Mouse (Mus musculus) bone marrow macrophage, adult 2 months (primary cell): Measurements from ENCODE around the gene Ccdc22. TPM values are rescaled to one million over a fixed set of nuclear protein-coding genes. Genes with fewer than 3 reads are reported as not detected.
A peak's percentile ranks its signal among the peaks of the same experiment; 100 is the strongest.

Experiments used
- H3K27ac ChIP-seq: 2 replicates; pipeline ENCODE4 v1.5.1; 2012; ENCODE audit warnings: low read depth, low read length; ENCODE audit not compliant: insufficient read depth
- H3K4me1 ChIP-seq: 2 replicates; pipeline ENCODE4 v1.6.1; 2012; ENCODE audit warnings: low read length; ENCODE audit not compliant: control insufficient read depth, insufficient read depth
- H3K4me3 ChIP-seq: 2 replicates; pipeline ENCODE4 v1.5.1; 2012; ENCODE audit warnings: mild to moderate bottlenecking, low read length, moderate library complexity; ENCODE audit not compliant: insufficient read depth
- CTCF ChIP-seq: IDR thresholded peaks from 2 replicates; pipeline ENCODE4 v1.5.1; 2012; ENCODE audit warnings: low read depth, mild to moderate bottlenecking, low read length, moderate library complexity
- POLR2A ChIP-seq: IDR thresholded peaks from 2 replicates; pipeline ENCODE4 v1.6.1; 2012; ENCODE audit warnings: mild to moderate bottlenecking, low read depth, low read length, borderline replicate concordance
- polyA plus RNA-seq: library from polyadenylated mRNA; stranded (reverse); fragments of >200 nt; gene quantifications from 2 replicates; pipeline ENCODE4 v1.2.4, GENCODE M21; 2012; ENCODE audit not compliant: missing spikeins, insufficient read depth, insufficient read length

Ccdc22 gene
- polyA plus RNA-seq, 1 experiment: 35.0 TPM

DNA sequence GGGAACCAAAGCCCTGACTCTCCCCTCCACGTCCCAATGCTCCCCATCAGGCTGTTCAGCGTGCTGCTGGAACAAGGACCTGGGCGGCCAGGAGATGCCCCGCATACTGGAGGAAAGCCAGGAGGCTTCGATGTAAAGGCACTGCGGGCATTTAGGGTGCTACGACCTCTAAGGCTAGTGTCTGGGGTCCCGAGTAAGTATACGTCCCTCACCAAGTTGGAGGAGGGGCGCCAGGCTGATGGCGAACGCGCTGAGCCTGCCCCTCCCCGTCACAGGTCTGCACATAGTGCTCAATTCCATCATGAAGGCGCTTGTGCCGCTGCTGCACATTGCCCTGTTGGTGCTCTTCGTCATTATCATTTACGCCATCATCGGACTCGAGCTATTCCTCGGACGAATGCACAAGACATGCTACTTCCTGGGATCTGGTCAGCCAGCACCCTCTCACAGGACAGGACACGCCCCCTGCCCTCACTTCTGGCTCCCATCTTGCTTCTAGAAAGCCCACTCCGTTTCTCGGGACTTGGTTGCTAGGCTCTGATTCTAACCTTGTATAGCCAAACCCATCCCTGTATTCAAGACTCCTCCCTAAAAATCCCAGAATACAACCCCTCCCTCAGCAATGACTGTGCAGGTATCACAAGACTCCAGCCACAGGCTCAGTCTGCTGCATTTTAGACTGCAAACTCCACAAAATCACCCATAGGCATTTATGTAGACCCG, 5.4 kb upstream of the Ccdc22 start:
- peaks cover 4% of the 10 kb centered on the region; the same call in 1 of the 2 replicates for H3K4me1 ChIP-seq
- no peak overlapping the region for H3K27ac ChIP-seq
- peak overlapping the region; percentile 44 for H3K4me3 ChIP-seq
- TF ChIP-seq POLR2A (no peak), CTCF (no peak)

DNA sequence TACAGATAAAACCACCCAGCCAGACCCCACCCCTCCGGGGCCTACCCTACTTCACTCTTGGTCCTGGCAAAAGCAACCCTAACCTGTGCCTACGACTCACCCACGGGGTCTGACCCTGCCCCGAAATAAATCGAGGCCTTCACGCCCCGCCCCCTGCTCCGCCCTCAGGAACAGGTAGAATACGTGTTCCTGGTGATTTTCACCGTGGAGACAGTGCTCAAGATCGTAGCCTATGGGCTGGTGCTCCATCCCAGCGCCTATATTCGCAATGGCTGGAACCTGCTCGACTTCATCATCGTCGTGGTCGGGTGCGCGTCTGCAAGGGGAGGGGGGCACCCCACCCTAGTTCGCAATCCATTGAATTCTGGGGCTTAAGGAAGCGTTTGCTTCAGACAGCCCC, 4.7 kb upstream of the Ccdc22 start:
- Histone ChIP-seq H3K27ac (no peak overlapping the region), H3K4me1 (peaks cover 6% of the 10 kb centered on the region; the same call in 1 of the 2 replicates), H3K4me3 (no peak overlapping the region; the same call in 1 of the 2 replicates)
- TF ChIP-seq CTCF: no peak
- no peak for TF ChIP-seq POLR2A

- H3K4me3 ChIP-seq: no peak within 1 kb of the TSS
- no peak for TF ChIP-seq POLR2A
- TF ChIP-seq CTCF: no peak
- peaks cover 10% of the 10 kb centered on the region for H3K4me1 ChIP-seq
- H3K27ac ChIP-seq: no peak within 1 kb of the TSS
Observed at GRCm38 (mm10) chrX:7606783-7607182, 1.5 kb upstream of the Ccdc22 start, which contains the start of gene Cacna1f. Cacna1f (plus strand) TSS chrX:7607083.

- Histone ChIP-seq H3K4me3 (no peak overlapping the region; the same call in 1 of the 2 replicates), H3K27ac (no peak overlapping the region), H3K4me1 (peaks cover 7% of the 10 kb centered on the region)
- no peak for TF ChIP-seq CTCF
- no peak for TF ChIP-seq POLR2A
Observed at GRCm38 (mm10) chrX:7605575-7605941, 241 bp upstream of the Ccdc22 start.

DNA sequence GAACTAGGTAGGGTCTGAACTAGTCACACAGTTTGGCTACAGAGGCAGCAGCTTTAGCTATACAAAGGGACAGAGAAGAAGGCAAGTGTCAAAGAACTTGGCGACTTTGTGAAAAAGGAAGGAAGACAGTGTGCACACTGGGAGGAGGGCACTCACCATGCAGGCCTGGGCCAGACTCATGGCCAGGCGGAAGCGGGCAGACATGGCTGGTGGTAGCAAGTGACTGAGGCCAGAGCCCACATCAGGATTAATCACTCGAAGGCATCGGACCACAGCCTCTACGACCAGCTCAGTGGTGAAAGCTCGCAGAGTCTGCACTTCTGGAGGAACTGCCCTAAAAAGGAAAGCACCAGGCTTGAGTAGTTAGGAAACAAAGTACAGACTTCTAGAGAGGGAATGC, 1.3 kb downstream of the Ccdc22 start:
- H3K27ac ChIP-seq: peak overlapping the region; percentile 54

GRCm38 (mm10) chrX:7595371-7595770, 9.9 kb downstream of the Ccdc22 start:
- TF ChIP-seq POLR2A (no peak), CTCF (no peak)
- no peak overlapping the region for H3K27ac ChIP-seq
- H3K4me1 ChIP-seq: no peaks in the 10 kb centered on the region
- H3K4me3 ChIP-seq: no peak overlapping the region

More for the DNA sequence above, 1.3 kb downstream of the Ccdc22 start:
- Histone ChIP-seq H3K4me3 (peak overlapping the region; percentile 90), H3K4me1 (peaks cover 7% of the 10 kb centered on the region)
- TF ChIP-seq CTCF (no peak), POLR2A (no peak)

GRCm38 (mm10) chrX:7586356-7586755, 19.0 kb downstream of the Ccdc22 start:
- TF ChIP-seq CTCF: no peak
- no peak for TF ChIP-seq POLR2A
- Histone ChIP-seq H3K4me1 (no peaks in the 10 kb centered on the region), H3K27ac (no peak overlapping the region)

DNA sequence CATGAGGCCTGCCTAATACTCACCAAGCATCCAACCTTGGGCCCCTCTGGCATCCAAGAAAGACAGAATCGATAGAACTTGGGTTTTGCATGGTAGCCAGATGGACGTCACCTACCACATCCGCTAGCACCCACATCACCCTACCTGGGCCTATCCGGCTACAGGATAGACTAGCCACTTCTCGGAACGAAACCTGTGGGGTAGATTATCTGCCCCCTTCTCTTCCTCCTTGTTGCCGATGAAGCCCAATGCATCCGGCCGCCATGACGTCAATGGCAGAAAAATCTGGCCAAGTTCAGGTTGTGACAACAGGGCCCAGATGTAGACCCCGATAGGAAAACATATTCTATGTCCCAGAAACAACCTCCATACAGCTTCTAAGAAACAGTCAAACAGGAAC, 21.4 kb downstream of the Ccdc22 start:
- H3K4me1 ChIP-seq: no peaks in the 10 kb centered on the region
- H3K4me3 ChIP-seq: no peak overlapping the region
- no peak for TF ChIP-seq POLR2A
- no peak for TF ChIP-seq CTCF
- no peak overlapping the region for H3K27ac ChIP-seq

More at GRCm38 (mm10) chrX:7586356-7586755, 19.0 kb downstream of the Ccdc22 start:
- no peak overlapping the region for H3K4me3 ChIP-seq

GRCm38 (mm10) chrX:7581151-7581550, 24.2 kb downstream of the Ccdc22 start:
- H3K27ac ChIP-seq: no peak overlapping the region
- TF ChIP-seq POLR2A: no peak
- peaks cover 4% of the 10 kb centered on the region for H3K4me1 ChIP-seq
- H3K4me3 ChIP-seq: no peak overlapping the region

- peaks cover 25% of the 10 kb centered on the region for H3K4me1 ChIP-seq
- H3K4me3 ChIP-seq: peak overlapping the region; percentile 71
- no peak overlapping the region for H3K27ac ChIP-seq
- TF ChIP-seq CTCF (no peak), POLR2A (no peak)
Observed at GRCm38 (mm10) chrX:7574885-7575231, 30.5 kb downstream of the Ccdc22 start.
